In genomic region chr12:85705002-85705830, GRCm38 (mm10) we compare ENCODE assay signal across 8 mouse cellular contexts. TPM values are rescaled to one million over a fixed set of nuclear protein-coding genes. Genes with fewer than 3 reads are reported as not detected.
DNase-seq lines count a peak whose midpoint lies in the region; ATAC-seq lines count a peak whose summit lies in the region.

No protein-coding gene starts in this region.

- peak overlapping the region; percentile 31 for H3K4me3 ChIP-seq in macrophage (ENCODE audit: inconsistent target)

- no peaks in the 10 kb centered on the region for H3K36me3 ChIP-seq in macrophage (ENCODE audit: inconsistent target)

- peak; percentile 88 for ATAC-seq in common myeloid progenitor, adult 5-6 weeks (replicated peaks; ENCODE audit: low read depth, poor library complexity, severe bottlenecking)

- H3K27ac ChIP-seq in macrophage = peak overlapping the region; percentile 92

- 3% methylated on average over 20 of the region's 20 CpGs for WGBS in macrophage (ENCODE audit: missing documents)

- DNase-seq in NIH3T3 (ENCODE audit: low read depth) = peak; percentile 81
- DNase-seq in gastrocnemius, postnatal 10 days = peak; percentile 76
- DNase-seq in induced T-regulatory cell, adult 2 months (ENCODE audit: low read depth) = peak; percentile 93
- DNase-seq in left cerebral cortex, adult 8-10 months (ENCODE audit: low spot score in 2 of 2) = peak; percentile 12 to 13
- peak; percentile 47 for DNase-seq in right cerebral cortex, adult 18-20 months
- DNase-seq in urinary bladder, postnatal 10 days (ENCODE audit: low spot score) = peak; percentile 31

- no peaks in the 10 kb centered on the region for H3K79me2 ChIP-seq in macrophage (ENCODE audit: inconsistent target)

RNA-seq across cellular contexts. Expression of gene Batf, which starts 18.7 kb away (rescaled TPM):
- 31.9 and 38.9 TPM in 2 replicates for total RNA-seq in common myeloid progenitor, adult 5-6 weeks (2017)
- total RNA-seq in gastrocnemius, postnatal 10 days (2021) = 1 to 10 TPM in 1 of 2 experiments, under 1 TPM in 1; 0.33 to 1.3 TPM
- under 1 TPM in 3 of 4 experiments, not detected in 1; 0.52 to 0.84 (median 0.59) TPM for total RNA-seq in left cerebral cortex, adult 8-10 months (2022)
- 100 to 1,000 TPM in 12 of 26 experiments, 10 to 100 TPM in 14; 18.3 to 354 (median 86.2) TPM for total RNA-seq in macrophage (2018; cell fraction: chromatin; rRNA removed)
- 100 to 1,000 TPM in 14 of 26 experiments, 10 to 100 TPM in 12; 18.9 to 249 (median 102) TPM for total RNA-seq in macrophage (2018; cell fraction: cytosol; rRNA removed)
- total RNA-seq in macrophage (2018; cell fraction: nucleus; rRNA removed) = 100 to 1,000 TPM in 10 of 26 experiments, 10 to 100 TPM in 16; 12.2 to 203 (median 79.5) TPM
- polyA plus RNA-seq in macrophage (2018) = 11.9 to 29.8 TPM (median 21.9 TPM) in 3 replicates

RNA-seq across cellular contexts. Expression of gene Flvcr2, which starts 41.1 kb away (rescaled TPM):
- total RNA-seq in common myeloid progenitor, adult 5-6 weeks (2017) = 0.41 TPM in 1 of 2 replicates, not detected in the other
- 1 to 10 TPM; 4.3 to 5.4 TPM for total RNA-seq in gastrocnemius, postnatal 10 days (2021)
- total RNA-seq in left cerebral cortex, adult 8-10 months (2022) = 1 to 10 TPM; 2.0 to 3.8 (median 2.4) TPM
- under 1 TPM in 11 of 26 experiments, not detected in 15; 0.20 to 0.96 (median 0.48) TPM for total RNA-seq in macrophage (2018; cell fraction: chromatin; rRNA removed)
- total RNA-seq in macrophage (2018; cell fraction: cytosol; rRNA removed) = under 1 TPM in 21 of 26 experiments, not detected in 5; 0.03 to 0.51 (median 0.17) TPM
- total RNA-seq in macrophage (2018; cell fraction: nucleus; rRNA removed) = 1 to 10 TPM in 1 of 26 experiments, under 1 TPM in 12, not detected in 13; 0.11 to 1.4 (median 0.30) TPM
- 0.04 to 0.32 TPM in 2 of 3 replicates, not detected in the other for polyA plus RNA-seq in macrophage (2018)

Comparison
In these comparisons a context has a peak if more than half of its experiments do, and no peak if none do; other contexts are left out.
1. Peak in every context shown above with its lines: DNase-seq, ATAC-seq, H3K4me3 ChIP-seq and H3K27ac ChIP-seq.
2. DNase-seq: peak in every context shown above with its lines; median percentile 93 in induced T-regulatory cell, adult 2 months; 81 in NIH3T3; 76 in gastrocnemius, postnatal 10 days; 47 in right cerebral cortex, adult 18-20 months; 31 in urinary bladder, postnatal 10 days; 12 in left cerebral cortex, adult 8-10 months.
3. RNA of gene Batf, which starts 18.7 kb away (total RNA-seq): 31.9 to 38.9 TPM in common myeloid progenitor, adult 5-6 weeks; 0.33 to 1.3 TPM in gastrocnemius, postnatal 10 days and 0.52 to 0.84 TPM in left cerebral cortex, adult 8-10 months; every median in the first group is over 10 times any median in the second.